Mouse (Mus musculus): ENCODE measurements around the gene Card11. TPM values are rescaled to one million over a fixed set of nuclear protein-coding genes. Genes with fewer than 3 reads are reported as not detected.

Card11 gene
- not detected for polyA plus RNA-seq (2015; fragmentation: Illumina TruSeq; extraction: RNeasy Lipid Tissue Mini Kit (QIAGEN cat#74804); ENCODE audit: low read depth, low replicate concordance)

GRCm38 (mm10) chr5:141000349-141000748, at the start of gene Card11:
TSS of gene Card11 (minus strand) at chr5:141000582.

DNA sequence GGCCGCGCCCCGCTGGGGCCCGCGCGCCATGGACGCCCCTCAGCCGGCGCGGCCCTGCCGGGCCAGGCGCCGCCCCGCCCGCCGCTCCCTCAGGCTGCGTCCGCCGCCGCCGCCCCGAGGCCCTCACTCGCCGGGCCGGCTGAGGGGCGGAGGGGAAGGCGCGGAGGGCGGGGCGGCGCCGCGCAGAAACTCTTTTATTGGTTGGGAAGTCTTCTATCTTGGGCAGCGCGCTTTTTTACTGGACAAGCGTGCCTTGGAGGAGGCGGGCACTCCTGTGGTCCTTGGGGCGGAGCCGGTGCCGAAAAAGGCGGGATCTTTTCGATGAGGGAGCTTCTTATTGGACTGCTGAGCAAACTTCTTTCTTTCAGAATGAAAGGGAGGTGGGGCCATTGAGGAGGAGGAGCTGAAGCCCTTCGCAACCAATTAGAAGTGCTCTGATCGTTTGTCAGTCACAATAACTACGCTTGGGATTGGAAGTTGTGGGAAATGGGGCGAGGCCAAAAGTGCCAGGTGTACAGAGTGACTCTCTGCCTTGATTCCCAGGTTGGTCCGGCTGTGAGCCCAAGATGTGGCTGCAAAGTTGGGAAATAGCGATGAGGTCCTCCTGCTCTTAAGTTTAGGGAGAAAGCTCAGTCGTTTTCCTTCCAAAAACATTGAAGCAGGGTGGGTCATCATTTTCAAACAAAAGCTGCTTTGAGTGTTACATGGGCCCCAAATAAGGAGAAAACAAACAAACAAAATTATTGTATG, 169.9 kb downstream of the Card11 start, which contains the start of gene Gna12:
Gna12 (minus strand) TSS at position 118 of the 750 bp plus-strand sequence.

Other genes with a start within 250 kb of the Card11 start
- 69.4 TPM for gene Gna12, start 170.2 kb downstream of the Card11 start, polyA plus RNA-seq (2015; fragmentation: Illumina TruSeq; extraction: RNeasy Lipid Tissue Mini Kit (QIAGEN cat#74804); ENCODE audit: low read depth, low replicate concordance)
- gene Sdk1, start 240.9 kb upstream of the Card11 start, polyA plus RNA-seq (2015; fragmentation: Illumina TruSeq; extraction: RNeasy Lipid Tissue Mini Kit (QIAGEN cat#74804); ENCODE audit: low read depth, low replicate concordance): 1.9 TPM

Measured in brain, adult 10 weeks (tissue).